Mouse (Mus musculus) liver, postnatal 0 days (tissue): ENCODE data around the gene Mks1.

ENCODE experiments used
- CTCF ChIP-seq: sonication (generic); IDR thresholded peaks from 2 replicates; pipeline ENCODE4 v1.5.1; 2016; ENCODE audit warnings: antibody characterized with exemption, low read depth
- EP300 ChIP-seq: IDR thresholded peaks from 2 replicates; pipeline ENCODE4 v1.6.1; 2016; ENCODE audit warnings: antibody characterized with exemption, low read depth, mild to moderate bottlenecking

GRCm38 (mm10) chr11:87840676-87841075 is 12.3 kb upstream of the Mks1 start:
- TF ChIP-seq CTCF (no peak), EP300 (no peak)
